Mouse (Mus musculus): Measurements from ENCODE around the gene Spsb2.

DNA sequence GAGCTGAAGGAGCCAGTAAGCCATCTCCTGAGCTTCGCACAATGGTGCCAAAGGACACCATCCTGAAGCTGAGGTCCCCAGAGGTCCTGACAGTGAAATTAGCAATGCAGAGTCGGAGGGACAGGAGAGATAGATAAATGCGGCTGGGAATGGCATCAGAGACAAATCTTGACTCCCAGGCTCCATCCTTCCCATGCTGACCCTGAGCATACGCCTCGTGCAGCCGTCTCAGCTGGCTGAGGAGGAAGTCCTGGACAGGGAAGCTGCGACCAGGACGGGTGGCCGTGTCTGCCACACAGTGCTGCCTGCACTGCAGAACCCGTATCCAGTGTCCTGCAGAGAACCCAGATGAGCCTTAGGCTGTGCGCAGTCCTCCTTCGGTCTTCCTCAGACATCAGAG is 46.2 kb downstream of the Spsb2 start:
- TF ChIP-seq POLR2A (IDR thresholded peaks at IDR 0.05; ENCODE audit: borderline replicate concordance, extremely low read depth, low read depth, low read length) (no peak), CTCF (IDR thresholded peaks at IDR 0.05; ENCODE audit: insufficient read depth, low read length) (no peak)

All from lung, adult 2 months (tissue).